Mouse (Mus musculus): ENCODE data around the gene Rusc1. TPM values are rescaled to one million over a fixed set of nuclear protein-coding genes. Genes with fewer than 3 reads are reported as not detected.

Rusc1 gene
- polyA plus RNA-seq, 1 experiment from 2014 or later = 25.7 TPM

DNA sequence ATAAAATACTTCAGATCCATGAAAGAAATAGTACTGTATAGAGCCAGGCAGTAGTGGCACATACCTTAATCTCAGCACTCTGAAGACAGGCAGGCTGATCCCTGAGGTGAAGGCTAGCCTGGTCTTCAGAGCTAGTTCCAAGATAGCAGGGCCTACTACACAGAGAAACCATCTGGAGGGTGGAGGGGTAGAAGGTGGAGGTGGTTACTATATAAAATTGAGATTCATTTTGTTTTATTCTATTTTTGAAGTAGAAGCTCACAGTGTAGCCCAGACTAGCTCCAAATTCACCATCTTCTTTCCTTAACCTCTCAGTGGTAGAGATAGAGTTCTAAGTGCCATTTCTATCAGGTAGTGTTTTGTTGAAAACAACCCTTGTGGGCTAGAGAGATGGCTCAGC lies 25.8 kb downstream of the Rusc1 start:
- H3K27ac ChIP-seq (replicated peaks) = no peak overlapping the region
- H3K36me3 ChIP-seq = peaks cover 92% of the 10 kb centered on the region
- no peaks in the 10 kb centered on the region for H3K27me3 ChIP-seq
- H3K9me3 ChIP-seq (replicated peaks) = no peaks in the 10 kb centered on the region
- no peaks in the 10 kb centered on the region for H3K4me1 ChIP-seq
- no peak overlapping the region for H3K4me3 ChIP-seq (replicated peaks)
- ATAC-seq (ENCODE audit: insufficient number of reproducible peaks, low FRiP score, low TSS enrichment, low read depth) = no peak
- H3K9ac ChIP-seq = no peak overlapping the region
- H3K4me2 ChIP-seq (replicated peaks) = no peak overlapping the region

DNA sequence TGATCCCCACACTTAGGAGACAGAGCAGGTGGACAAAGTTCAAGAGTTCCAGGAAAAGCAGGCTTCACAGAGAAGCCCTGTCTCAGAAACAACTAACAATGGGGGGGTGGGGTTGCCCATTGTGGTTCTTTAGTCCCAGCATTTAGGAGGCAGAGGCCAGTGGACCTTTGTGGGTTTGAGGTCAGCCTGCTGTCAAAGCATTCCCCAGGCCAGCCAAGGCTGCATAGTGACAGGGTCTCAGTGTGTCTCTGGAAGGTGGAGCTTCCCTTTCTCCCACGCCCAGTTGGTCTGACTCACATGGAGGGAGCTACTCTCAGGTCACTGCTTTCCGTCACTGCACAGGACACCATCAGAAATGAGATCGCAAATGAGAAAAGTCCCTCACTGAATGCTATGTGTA lies 31.4 kb downstream of the Rusc1 start:
- no peak overlapping the region for H3K4me3 ChIP-seq (replicated peaks)
- H3K9ac ChIP-seq = no peak overlapping the region
- peaks cover 85% of the 10 kb centered on the region for H3K36me3 ChIP-seq
- no peaks in the 10 kb centered on the region for H3K27me3 ChIP-seq
- H3K27ac ChIP-seq (replicated peaks) = no peak overlapping the region
- H3K4me2 ChIP-seq (replicated peaks) = no peak overlapping the region
- 85% methylated on average over 3 of the region's 3 CpGs for WGBS
- ATAC-seq (ENCODE audit: insufficient number of reproducible peaks, low FRiP score, low TSS enrichment, low read depth) = no peak
- H3K4me1 ChIP-seq = no peaks in the 10 kb centered on the region
- no peaks in the 10 kb centered on the region for H3K9me3 ChIP-seq (replicated peaks)

GRCm38 (mm10) chr3:89058783-89059182 lies 34.3 kb downstream of the Rusc1 start:
- no peak for ATAC-seq (ENCODE audit: insufficient number of reproducible peaks, low FRiP score, low TSS enrichment, low read depth)
- H3K9ac ChIP-seq = no peak overlapping the region
- H3K36me3 ChIP-seq = peaks cover 85% of the 10 kb centered on the region

GRCm38 (mm10) chr3:89058361-89058760 lies 34.8 kb downstream of the Rusc1 start:
- peaks cover 84% of the 10 kb centered on the region for H3K36me3 ChIP-seq

More at GRCm38 (mm10) chr3:89058783-89059182, 34.3 kb downstream of the Rusc1 start:
- WGBS = 96% methylated on average over 3 of the region's 3 CpGs
- Histone ChIP-seq H3K27me3 (no peaks in the 10 kb centered on the region), H3K4me1 (no peaks in the 10 kb centered on the region), H3K4me2 (replicated peaks) (no peak overlapping the region), H3K27ac (replicated peaks) (no peak overlapping the region), H3K9me3 (replicated peaks) (no peaks in the 10 kb centered on the region), H3K4me3 (replicated peaks) (no peak overlapping the region)

DNA sequence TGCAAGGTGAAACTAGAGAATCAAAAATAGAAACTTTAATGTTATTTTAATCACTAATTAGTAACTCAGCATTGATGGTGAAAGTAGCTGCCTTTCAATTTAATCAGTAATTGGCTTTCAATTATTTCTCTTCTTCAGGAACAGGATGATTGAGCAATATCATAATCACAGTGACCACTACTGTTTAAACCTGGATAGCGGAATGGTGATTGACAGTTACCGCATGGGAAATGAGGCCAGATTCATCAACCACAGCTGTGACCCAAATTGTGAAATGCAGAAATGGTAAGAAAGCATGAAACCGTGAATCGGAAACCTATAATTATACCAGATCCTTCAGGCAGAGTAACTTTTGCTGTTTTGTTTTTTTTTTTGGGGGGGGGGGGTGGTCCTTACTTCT lies 49.8 kb downstream of the Rusc1 start:
- Histone ChIP-seq H3K27me3 (no peaks in the 10 kb centered on the region), H3K4me1 (no peaks in the 10 kb centered on the region), H3K36me3 (peaks cover 69% of the 10 kb centered on the region), H3K9ac (no peak overlapping the region), H3K9me3 (replicated peaks) (no peaks in the 10 kb centered on the region), H3K4me2 (replicated peaks) (no peak overlapping the region), H3K27ac (replicated peaks) (no peak overlapping the region), H3K4me3 (replicated peaks) (no peak overlapping the region)
- no peak for ATAC-seq (ENCODE audit: insufficient number of reproducible peaks, low FRiP score, low TSS enrichment, low read depth)
- WGBS = 86% methylated on average over 4 of the region's 4 CpGs

More at GRCm38 (mm10) chr3:89058361-89058760, 34.8 kb downstream of the Rusc1 start:
- Histone ChIP-seq H3K9ac (no peak overlapping the region), H3K9me3 (replicated peaks) (no peaks in the 10 kb centered on the region), H3K27ac (replicated peaks) (no peak overlapping the region), H3K4me1 (no peaks in the 10 kb centered on the region), H3K27me3 (no peaks in the 10 kb centered on the region), H3K4me3 (replicated peaks) (no peak overlapping the region), H3K4me2 (replicated peaks) (no peak overlapping the region)
- WGBS = 89% methylated on average over 9 of the region's 9 CpGs
- ATAC-seq (ENCODE audit: insufficient number of reproducible peaks, low FRiP score, low TSS enrichment, low read depth) = no peak

Other genes with a start within 250 kb of the Rusc1 start
- 39.8 and 42.8 TPM in 2 replicates for gene Msto1, start 179.3 kb downstream of the Rusc1 start, polyA plus RNA-seq (2015; fragmentation: Nextera tagmentation; extraction: Ambion mirVana)
- gene Ash1l, start 142.7 kb downstream of the Rusc1 start, polyA plus RNA-seq (2015; fragmentation: Nextera tagmentation; extraction: Ambion mirVana) = 22.0 and 22.6 TPM in 2 replicates
- gene Dap3, start 142.1 kb downstream of the Rusc1 start, polyA plus RNA-seq (2015; fragmentation: Nextera tagmentation; extraction: Ambion mirVana) = 145 and 155 TPM in 2 replicates
- not detected in 2 replicates for gene Gm43738, start 7.8 kb upstream of the Rusc1 start, polyA plus RNA-seq (2015; fragmentation: Nextera tagmentation; extraction: Ambion mirVana)
- 239 and 242 TPM in 2 replicates for gene Fdps, start 8.6 kb upstream of the Rusc1 start, polyA plus RNA-seq (2015; fragmentation: Nextera tagmentation; extraction: Ambion mirVana)
- gene Pklr, start 42.8 kb upstream of the Rusc1 start, polyA plus RNA-seq (2015; fragmentation: Nextera tagmentation; extraction: Ambion mirVana) = 0.15 TPM in 1 of 2 replicates, not detected in the other
- 3.0 and 3.2 TPM in 2 replicates for gene Hcn3, start 66.9 kb upstream of the Rusc1 start, polyA plus RNA-seq (2015; fragmentation: Nextera tagmentation; extraction: Ambion mirVana)
- gene Clk2, start 71.5 kb upstream of the Rusc1 start, polyA plus RNA-seq (2015; fragmentation: Nextera tagmentation; extraction: Ambion mirVana) = 29.9 and 33.6 TPM in 2 replicates
- gene Scamp3, start 84.2 kb upstream of the Rusc1 start, polyA plus RNA-seq (2015; fragmentation: Nextera tagmentation; extraction: Ambion mirVana) = 108 and 109 TPM in 2 replicates
- 34.9 and 37.0 TPM in 2 replicates for gene Fam189b, start 89.8 kb upstream of the Rusc1 start, polyA plus RNA-seq (2015; fragmentation: Nextera tagmentation; extraction: Ambion mirVana)
- 49.0 and 55.6 TPM in 2 replicates for gene Gba, start 109.6 kb upstream of the Rusc1 start, polyA plus RNA-seq (2015; fragmentation: Nextera tagmentation; extraction: Ambion mirVana)
- gene Thbs3, start 121.9 kb upstream of the Rusc1 start, polyA plus RNA-seq (2015; fragmentation: Nextera tagmentation; extraction: Ambion mirVana) = 47.1 and 59.7 TPM in 2 replicates
- 173 and 196 TPM in 2 replicates for gene Mtx1, start 133.8 kb upstream of the Rusc1 start, polyA plus RNA-seq (2015; fragmentation: Nextera tagmentation; extraction: Ambion mirVana)
- gene Muc1, start 135.7 kb upstream of the Rusc1 start, polyA plus RNA-seq (2015; fragmentation: Nextera tagmentation; extraction: Ambion mirVana) = 4.0 and 10.2 TPM in 2 replicates
- gene Krtcap2, start 152.7 kb upstream of the Rusc1 start, polyA plus RNA-seq (2015; fragmentation: Nextera tagmentation; extraction: Ambion mirVana) = 294 and 310 TPM in 2 replicates
- gene Trim46, start 153.0 kb upstream of the Rusc1 start, polyA plus RNA-seq (2015; fragmentation: Nextera tagmentation; extraction: Ambion mirVana) = 5.0 and 5.9 TPM in 2 replicates
- 150 and 173 TPM in 2 replicates for gene Dpm3, start 166.0 kb upstream of the Rusc1 start, polyA plus RNA-seq (2015; fragmentation: Nextera tagmentation; extraction: Ambion mirVana)
- 71.8 and 72.2 TPM in 2 replicates for gene Slc50a1, start 177.3 kb upstream of the Rusc1 start, polyA plus RNA-seq (2015; fragmentation: Nextera tagmentation; extraction: Ambion mirVana)
- 55.8 and 57.4 TPM in 2 replicates for gene Efna1, start 187.8 kb upstream of the Rusc1 start, polyA plus RNA-seq (2015; fragmentation: Nextera tagmentation; extraction: Ambion mirVana)
- gene Efna3, start 229.7 kb upstream of the Rusc1 start, polyA plus RNA-seq (2015; fragmentation: Nextera tagmentation; extraction: Ambion mirVana) = 42.3 and 47.2 TPM in 2 replicates
- 28.1 and 31.0 TPM in 2 replicates for gene Efna4, start 244.7 kb upstream of the Rusc1 start, polyA plus RNA-seq (2015; fragmentation: Nextera tagmentation; extraction: Ambion mirVana)

Data from embryonic facial prominence, embryonic 15.5 days (tissue).